Mouse (Mus musculus): ENCODE data around the gene Tnp2.

DNA sequence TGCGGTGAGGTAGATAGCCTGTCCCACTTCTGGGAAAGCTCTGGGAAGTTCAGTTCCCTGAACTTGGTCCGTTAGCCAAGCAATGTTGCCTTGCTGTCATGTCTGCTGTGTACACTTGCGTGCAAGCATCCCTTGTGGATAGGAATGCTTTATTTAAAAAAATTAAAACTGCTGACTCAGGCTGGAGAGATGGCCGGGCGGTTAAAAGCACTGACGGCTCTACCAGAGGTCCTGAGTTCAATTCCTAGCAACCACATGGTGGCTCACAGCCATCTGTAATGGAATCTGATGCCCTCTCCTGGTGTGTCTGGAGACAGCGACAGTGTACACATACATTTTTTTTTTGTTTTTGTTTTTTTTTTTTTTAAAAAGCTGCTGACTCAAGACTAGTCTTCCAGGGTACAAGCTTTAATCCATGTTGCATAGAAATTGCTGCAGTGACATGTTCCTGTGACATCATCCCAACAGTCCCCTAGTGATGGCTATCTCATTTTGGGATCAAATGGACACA is 857 bp downstream of the Tnp2 start:
- TF ChIP-seq CTCF (conservative IDR thresholded peaks at IDR 0.05; ENCODE audit: low read length) (no peak), POU5F1 (IDR thresholded peaks at IDR 0.05; ENCODE audit: borderline replicate concordance, low read length) (no peak)
